Mouse (Mus musculus): Measurements from ENCODE around the gene Sprr2a1.
"Not testable (repeated sequence)": the region's sequence is repeated elsewhere in the genome, so short reads cannot be mapped to it uniquely, and the experiment has no call there.

Sprr2a1 gene

GRCm38 (mm10) chr3:92215569-92215968 is at the start of gene Sprr2a1, which contains the start of gene Sprr2a2:
Sprr2a1 (plus strand) TSS chr3:92215799.
Sprr2a2 (plus strand) TSS chr3:92215920.
- not testable (repeated sequence) for DNase-seq

DNA sequence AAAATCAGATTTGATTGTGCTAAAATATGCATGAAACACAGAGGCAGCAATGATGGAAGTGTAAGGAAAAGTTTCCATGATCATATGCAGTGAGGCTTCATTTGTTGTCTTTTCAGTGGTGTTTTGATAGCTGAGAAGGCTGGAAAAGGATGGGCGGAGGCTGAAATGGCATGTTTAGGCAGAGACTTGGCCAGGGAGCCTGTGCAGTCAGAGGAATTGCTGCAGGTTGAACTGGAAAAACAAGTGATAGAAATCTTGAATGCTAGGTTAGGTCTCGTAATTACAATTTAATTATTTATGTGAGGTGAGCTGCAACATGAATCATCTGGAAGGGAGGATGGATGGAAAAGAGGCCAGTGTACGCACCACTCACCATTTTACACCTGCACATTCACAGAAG is 45.8 kb upstream of the Sprr2a1 start:
- DNase-seq = peak; percentile 9

- DNase-seq = no peak
Observed at GRCm38 (mm10) chr3:92176880-92177279, 38.7 kb upstream of the Sprr2a1 start.

DNA sequence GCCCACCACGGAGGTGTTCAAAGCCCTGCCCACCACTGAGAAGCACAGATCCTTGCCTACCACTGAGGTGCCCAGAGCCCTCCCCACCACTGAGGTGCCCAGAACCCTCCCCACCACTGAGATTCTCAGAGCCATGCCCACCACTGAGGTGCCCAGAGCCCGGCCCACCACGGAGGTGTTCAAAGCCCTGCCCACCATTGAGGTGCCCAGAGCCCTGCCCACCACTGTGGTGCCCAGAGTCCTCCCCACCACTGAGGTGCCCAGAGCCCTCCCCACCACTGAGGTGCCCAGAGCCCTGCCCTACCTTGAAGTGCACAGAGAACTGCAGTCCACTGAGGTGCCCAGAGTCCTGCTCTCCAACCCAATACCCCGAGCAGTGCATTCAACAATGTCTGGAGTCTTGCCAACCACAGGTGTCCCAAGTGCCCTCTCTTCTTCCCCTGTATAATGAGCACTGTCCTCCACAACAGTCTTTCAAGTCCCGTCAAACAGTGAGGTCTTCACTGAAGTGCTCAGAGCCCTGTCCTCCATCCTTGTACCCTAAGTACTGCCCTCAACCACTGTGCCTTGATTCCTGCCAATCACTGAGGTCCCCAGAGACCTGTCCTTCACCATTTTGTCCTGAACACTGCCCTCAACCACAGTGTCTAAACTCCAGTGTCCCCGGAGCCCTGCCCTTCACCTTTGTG is 19.9 kb upstream of the Sprr2a1 start:
- no peak for DNase-seq

GRCm38 (mm10) chr3:92211133-92211925 is 4.3 kb upstream of the Sprr2a1 start:
- DNase-seq = not testable (repeated sequence)

DNA sequence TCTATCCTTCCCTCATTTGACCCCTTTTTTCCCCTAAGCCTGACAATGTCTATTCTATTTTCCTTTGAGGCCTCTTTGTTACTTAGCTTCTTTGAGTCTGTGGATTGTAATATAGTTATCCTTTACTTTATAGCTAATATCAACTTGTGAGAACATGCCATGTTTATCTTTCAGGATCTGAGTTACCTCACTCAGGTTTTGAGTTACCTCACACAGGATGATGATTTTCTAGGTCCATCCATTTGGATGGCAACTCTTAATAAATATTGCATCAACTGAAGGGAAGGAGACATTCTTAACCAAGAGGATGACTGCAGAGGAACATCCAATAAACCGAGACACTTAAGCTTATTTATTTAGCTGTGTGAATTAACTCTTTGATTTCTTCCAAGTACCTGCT is 3.5 kb upstream of the Sprr2a1 start:
- not testable (repeated sequence) for DNase-seq

GRCm38 (mm10) chr3:92213651-92214050 is 1.9 kb upstream of the Sprr2a1 start:
- not testable (repeated sequence) for DNase-seq

DNA sequence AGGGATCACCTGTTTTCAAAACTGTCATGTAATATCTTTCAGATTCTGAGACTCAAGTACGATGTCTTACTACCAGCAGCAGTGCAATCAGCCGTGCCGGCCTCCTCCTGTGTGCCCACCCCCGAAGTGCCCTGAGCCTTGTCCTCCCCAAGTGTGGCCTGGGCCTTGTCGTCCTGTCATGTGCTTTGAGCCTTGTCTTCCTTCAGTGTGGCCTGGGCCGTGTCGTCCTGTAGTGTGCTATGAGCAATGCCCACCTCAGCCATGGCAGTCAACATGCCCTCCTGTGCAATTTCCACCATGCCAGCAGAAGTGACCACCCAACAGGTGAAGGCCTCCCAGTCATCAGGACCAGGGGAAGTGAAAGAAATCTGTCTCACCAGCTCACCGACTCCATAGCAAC is 3.4 kb downstream of the Sprr2a1 start:
- DNase-seq = not testable (repeated sequence)

- not testable (repeated sequence) for DNase-seq
Observed at GRCm38 (mm10) chr3:92223708-92224107, 8.1 kb downstream of the Sprr2a1 start.

GRCm38 (mm10) chr3:92227410-92227809 is 11.8 kb downstream of the Sprr2a1 start:
- not testable (repeated sequence) for DNase-seq

DNA sequence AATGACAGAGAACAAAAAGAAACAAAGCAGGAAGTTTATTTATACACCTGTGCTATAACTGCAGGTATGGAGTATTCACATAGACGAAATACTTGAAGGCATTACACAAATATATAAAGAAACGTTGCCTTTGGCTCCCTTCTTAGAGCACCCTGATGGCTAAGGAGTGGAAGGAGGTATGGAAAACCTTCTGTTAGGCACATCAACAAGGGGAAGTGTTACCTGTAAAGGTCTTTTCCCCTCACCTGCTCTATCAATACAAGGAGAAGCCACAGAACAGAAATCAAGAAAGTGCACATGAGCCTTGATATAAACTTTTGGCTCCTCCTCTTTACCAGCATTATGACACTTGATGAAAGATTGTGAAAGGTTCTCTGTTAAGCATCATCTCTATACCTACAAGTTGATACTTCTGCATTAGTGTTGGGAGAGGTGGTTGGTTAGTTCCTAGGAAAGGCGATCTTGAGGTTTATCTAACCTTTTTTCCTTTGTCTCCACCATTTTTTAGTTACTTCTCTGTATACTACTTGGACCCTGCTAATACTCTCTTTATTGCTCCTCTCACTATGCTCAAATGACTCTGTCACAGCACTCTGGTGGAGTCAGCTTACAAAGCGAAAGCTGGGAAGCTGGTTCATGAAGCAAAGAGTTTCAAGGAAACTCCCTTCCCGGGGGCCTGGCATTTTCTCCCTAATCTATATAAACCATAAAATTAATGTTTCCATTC is 21.0 kb downstream of the Sprr2a1 start:
- not testable (repeated sequence) for DNase-seq

GRCm38 (mm10) chr3:92238736-92239135 is 23.1 kb downstream of the Sprr2a1 start:
- not testable (repeated sequence) for DNase-seq

DNA sequence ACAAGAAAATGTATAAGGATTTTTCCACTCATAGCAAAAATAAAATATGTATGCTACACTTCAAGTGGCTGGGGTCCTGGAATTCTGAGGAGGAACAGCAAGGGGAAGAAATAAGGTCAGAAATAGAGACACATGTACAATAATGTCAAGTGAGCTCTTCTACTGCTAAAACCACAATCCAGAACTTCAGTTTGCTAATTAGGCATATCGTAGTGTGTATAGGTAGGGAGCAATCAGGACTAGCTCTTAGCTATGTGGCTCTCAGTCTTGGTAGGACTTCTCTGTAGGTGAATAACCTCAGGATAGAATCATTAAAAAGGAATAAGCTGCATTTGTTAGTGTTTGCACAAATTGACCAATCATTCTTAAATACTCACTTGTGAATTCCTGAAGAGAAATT is 23.6 kb downstream of the Sprr2a1 start:
- DNase-seq = not testable (repeated sequence)

DNA sequence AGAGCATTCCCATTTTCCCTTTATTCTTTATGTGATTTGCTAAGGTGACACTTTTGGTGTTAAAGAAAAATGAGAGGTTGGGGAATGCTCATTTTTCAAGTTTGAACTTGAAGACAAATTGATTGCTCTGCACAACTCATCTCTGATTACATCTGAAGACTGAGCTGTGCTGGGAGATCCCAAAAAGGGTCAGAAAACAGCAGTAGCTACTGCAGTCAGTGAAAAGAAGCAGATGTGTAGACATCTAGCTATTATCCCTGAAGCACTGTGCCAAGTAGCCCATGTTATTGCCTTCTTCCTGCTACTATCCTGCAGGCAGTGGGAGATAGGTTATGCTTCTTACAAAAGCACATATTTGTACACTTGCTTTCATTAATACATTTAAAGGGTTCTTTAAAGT is 29.2 kb downstream of the Sprr2a1 start:
- not testable (repeated sequence) for DNase-seq

DNA sequence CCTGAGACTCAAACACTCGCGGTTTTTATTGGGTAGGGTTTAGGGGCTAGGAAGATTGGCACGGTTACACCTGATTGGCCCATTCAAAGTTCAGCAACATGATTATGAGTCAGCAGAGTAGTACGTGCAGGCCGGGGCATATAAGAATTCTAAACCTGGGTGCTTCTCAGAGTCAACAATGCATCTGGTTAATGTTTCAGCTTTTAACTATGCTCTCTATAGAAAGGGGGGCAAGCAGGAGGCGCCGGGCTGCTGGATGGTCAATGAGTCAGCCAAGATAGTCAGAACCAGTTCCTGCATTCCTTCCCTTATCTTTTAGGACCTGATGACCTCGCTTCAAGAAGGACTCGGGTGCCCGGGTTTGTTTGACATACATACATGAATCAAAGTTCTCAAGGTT is 30.6 kb downstream of the Sprr2a1 start:
- DNase-seq = not testable (repeated sequence)

DNA sequence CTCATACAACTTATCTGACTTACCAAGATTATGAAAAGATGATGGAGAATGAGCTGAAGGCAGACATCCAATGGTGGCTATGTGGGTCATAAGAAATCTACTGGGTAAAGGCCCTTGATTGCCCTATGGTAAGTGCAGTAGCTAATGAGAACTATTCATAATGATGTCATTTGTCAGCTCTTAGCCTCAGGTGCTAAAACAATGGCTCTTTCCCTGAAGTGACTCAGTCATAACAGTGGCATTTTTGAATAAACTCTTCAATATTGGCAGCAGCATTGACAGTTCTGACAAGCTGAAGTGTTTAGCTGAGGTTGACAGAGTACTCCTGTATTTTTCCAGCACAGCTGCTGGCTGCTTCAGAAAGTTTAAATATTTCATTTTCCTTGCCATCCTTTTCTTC is 32.9 kb downstream of the Sprr2a1 start:
- DNase-seq = not testable (repeated sequence)

DNA sequence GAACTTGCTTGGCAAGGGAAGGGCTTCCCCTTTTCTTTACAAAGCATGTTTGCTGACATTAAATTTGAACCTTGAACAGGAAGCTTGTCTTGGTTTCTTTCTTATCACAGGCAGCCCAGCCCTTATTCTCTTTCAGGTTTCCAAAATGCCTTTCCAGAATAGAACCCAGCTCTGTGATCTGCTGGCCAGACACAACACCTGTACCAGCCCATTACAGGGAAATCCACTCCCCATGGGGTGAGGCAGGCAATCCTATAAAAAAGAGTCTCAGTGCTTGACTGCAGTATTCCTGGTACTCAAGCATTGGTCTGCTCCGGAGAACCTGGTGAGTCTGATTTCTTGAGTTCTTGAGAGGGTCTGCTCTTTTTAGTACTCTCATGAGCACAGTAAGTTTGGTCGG is 34.9 kb downstream of the Sprr2a1 start:
- DNase-seq = not testable (repeated sequence)

DNA sequence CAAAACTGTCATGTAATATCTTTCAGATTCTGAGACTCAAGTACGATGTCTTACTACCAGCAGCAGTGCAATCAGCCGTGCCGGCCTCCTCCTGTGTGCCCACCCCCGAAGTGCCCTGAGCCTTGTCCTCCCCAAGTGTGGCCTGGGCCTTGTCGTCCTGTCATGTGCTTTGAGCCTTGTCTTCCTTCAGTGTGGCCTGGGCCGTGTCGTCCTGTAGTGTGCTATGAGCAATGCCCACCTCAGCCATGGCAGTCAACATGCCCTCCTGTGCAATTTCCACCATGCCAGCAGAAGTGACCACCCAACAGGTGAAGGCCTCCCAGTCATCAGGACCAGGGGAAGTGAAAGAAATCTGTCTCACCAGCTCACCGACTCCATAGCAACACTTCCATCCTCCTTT is 38.3 kb downstream of the Sprr2a1 start:
- not testable (repeated sequence) for DNase-seq

GRCm38 (mm10) chr3:92258526-92258925 is 42.9 kb downstream of the Sprr2a1 start:
- DNase-seq = not testable (repeated sequence)

GRCm38 (mm10) chr3:92263462-92263861 is 47.9 kb downstream of the Sprr2a1 start:
- not testable (repeated sequence) for DNase-seq
